Mouse (Mus musculus) hindbrain, embryonic 10.5 days (tissue): Measurements from ENCODE around the gene Dnajc4. TPM values are rescaled to one million over a fixed set of nuclear protein-coding genes. Genes with fewer than 3 reads are reported as not detected.

Source experiments
- DNase-seq: peaks from one replicate; pipeline ENCODE4 v3.0.0-alpha.2; 2017; ENCODE audit warnings: low spot score
- H3K27ac ChIP-seq: fragments of 300-500 bp; sonication (generic); 2 replicates; pipeline ENCODE4 v1.5.1; 2016; ENCODE audit warnings: mild to moderate bottlenecking, moderate library complexity
- H3K27me3 ChIP-seq: fragments of 300-500 bp; sonication (generic); 2 replicates; pipeline ENCODE4 v1.6.1; 2016; ENCODE audit warnings: mild to moderate bottlenecking; ENCODE audit not compliant: poor library complexity, insufficient read depth, severe bottlenecking
- H3K36me3 ChIP-seq: fragments of 300-500 bp; sonication (generic); 2 replicates; pipeline ENCODE4 v1.6.1; 2016; ENCODE audit warnings: mild to moderate bottlenecking, moderate library complexity
- H3K4me1 ChIP-seq: fragments of 300-500 bp; sonication (generic); replicated peaks from 2 replicates; pipeline ENCODE4 v1.6.1; 2016; ENCODE audit warnings: mild to moderate bottlenecking
- H3K4me3 ChIP-seq: fragments of 300-500 bp; sonication (generic); 2 replicates; pipeline ENCODE4 v1.5.1; 2016; ENCODE audit warnings: mild to moderate bottlenecking, moderate library complexity
- H3K9me3 ChIP-seq: fragments of 300-500 bp; sonication (generic); 2 replicates; pipeline ENCODE4 v1.6.1; 2016; ENCODE audit warnings: mild to moderate bottlenecking, moderate library complexity
- WGBS: fragments of 180-500 bp; shearing (Covaris S2); methylation state at CpG from one replicate; pipeline ENCODE4 v1.1.7; 2016; 5-methylcytosine and 5-hydroxymethylcytosine counted together
- polyA plus RNA-seq: library from polyadenylated mRNA; unstranded; fragments of >200 nt; fragmentation: Nextera tagmentation; extraction: Ambion mirVana; gene quantifications from 2 replicates; pipeline ENCODE4 v1.2.1, GENCODE M21; 2016

Dnajc4 gene
- polyA plus RNA-seq, 1 experiment from 2014 or later, result 23.3 TPM

DNA sequence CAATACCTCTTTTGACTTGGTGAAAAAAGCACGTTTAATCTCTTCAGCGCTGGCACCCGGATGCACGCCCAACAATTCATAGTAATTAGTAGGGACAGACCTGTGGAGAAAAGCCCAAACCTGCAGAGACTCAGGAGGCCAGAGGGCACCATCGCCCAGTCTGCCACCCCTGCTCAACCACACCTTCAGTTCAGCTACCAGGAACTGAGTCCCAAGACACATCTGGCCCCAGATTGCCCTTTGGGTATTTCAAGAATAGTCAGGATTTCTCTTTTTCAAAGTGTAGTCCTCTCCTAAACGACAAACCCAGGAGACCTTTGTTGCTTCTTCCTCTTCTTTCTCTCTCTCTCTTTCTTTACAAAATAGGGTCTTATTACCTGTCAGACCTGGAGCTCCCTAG is 1.7 kb downstream of the Dnajc4 start:
- no peak overlapping the region for H3K4me3 ChIP-seq
- WGBS, result 92% methylated on average over 6 of the region's 6 CpGs
- DNase-seq, result no peak
- peaks cover 72% of the 10 kb centered on the region for H3K4me1 ChIP-seq
- no peaks in the 10 kb centered on the region for H3K27me3 ChIP-seq
- peaks cover 9% of the 10 kb centered on the region; the same call in 1 of the 2 replicates for H3K36me3 ChIP-seq
- no peak overlapping the region for H3K27ac ChIP-seq
- no peaks in the 10 kb centered on the region for H3K9me3 ChIP-seq

DNA sequence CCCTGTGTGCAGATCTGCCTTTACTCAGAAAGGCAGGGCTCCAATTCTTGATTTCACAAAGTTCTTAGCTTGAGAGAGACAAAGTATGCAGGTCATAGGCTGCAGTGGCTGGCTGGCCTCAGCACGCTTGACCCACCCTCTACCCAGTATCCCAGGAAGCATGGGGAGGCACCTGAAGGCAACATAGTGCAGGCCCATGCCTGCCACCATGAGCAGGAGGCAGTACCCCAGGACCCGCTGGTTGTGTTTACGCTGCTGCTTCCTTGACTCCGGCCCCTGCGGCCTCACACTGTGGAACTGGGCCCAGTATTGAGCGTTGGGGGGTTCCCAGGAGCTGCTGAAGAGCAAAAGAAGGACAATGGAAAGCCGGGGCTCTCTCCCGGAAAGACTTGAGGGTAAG is 3.1 kb downstream of the Dnajc4 start:
- Histone ChIP-seq H3K4me1 (peaks cover 63% of the 10 kb centered on the region), H3K27ac (no peak overlapping the region), H3K27me3 (no peaks in the 10 kb centered on the region), H3K4me3 (no peak overlapping the region), H3K36me3 (peaks cover 21% of the 10 kb centered on the region), H3K9me3 (no peaks in the 10 kb centered on the region)
- no peak for DNase-seq
- 85% methylated on average over 8 of the region's 8 CpGs for WGBS

GRCm38 (mm10) chr19:6987904-6988285 is 4.5 kb downstream of the Dnajc4 start:
- Histone ChIP-seq H3K4me3 (peak overlapping the region; percentile 95), H3K4me1 (peaks cover 59% of the 10 kb centered on the region), H3K27me3 (no peaks in the 10 kb centered on the region), H3K36me3 (peaks cover 34% of the 10 kb centered on the region), H3K9me3 (no peaks in the 10 kb centered on the region), H3K27ac (peak overlapping the region; percentile 97)
- 7% methylated on average over 8 of the region's 8 CpGs for WGBS
- DNase-seq, result no peak

- WGBS, result under 1% methylated on average over 84 of the region's 85 CpGs
- no peaks in the 10 kb centered on the region for H3K27me3 ChIP-seq
- no peaks in the 10 kb centered on the region for H3K9me3 ChIP-seq
- H3K36me3 ChIP-seq, result peaks cover 41% of the 10 kb centered on the region
- peak; percentile 66 for DNase-seq
- peak within 1 kb of the TSS; percentile 97 for H3K27ac ChIP-seq
- peak within 1 kb of the TSS; percentile 95 for H3K4me3 ChIP-seq
- H3K4me1 ChIP-seq, result peaks cover 55% of the 10 kb centered on the region
These were observed 5.1 kb downstream of the Dnajc4 start, which contains the start of gene Vegfb for GRCm38 (mm10) chr19:6987061-6987903. Vegfb (minus strand) TSS chr19:6987651.

DNA sequence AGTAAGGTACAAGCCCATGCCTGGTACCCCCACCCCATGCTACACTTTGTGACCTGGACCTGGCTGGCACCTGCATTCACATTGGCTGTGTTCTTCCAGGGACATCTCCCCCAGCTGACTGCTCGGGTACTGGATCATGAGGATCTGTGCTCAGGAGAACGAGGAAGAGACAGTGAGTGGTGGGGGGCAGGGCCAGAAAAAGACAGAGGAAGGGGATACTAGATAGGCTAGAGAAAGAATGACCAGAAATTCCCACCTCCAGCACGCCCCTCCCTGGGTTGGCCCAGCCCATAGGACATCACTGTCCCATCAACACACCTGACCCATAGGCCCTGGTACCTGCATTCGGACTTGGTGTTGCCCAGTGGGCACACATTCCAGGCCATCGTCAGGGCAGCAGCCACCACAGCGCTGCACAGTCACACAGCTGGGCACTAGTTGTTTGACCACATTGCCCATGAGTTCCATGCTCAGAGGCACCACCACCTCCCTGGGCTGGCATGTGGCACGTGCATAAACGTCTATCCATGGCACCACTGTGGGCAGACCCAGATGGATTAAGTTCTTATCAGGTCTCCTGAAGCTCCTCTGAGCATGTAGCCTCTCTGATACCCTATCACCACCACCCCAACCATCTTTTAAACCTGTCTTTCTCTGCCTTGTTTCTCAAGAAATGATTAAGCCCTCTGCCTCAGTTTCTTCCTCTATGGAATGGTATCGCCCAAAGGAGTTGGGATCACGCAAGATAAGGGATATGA is 6.2 kb downstream of the Dnajc4 start:
- Histone ChIP-seq H3K4me1 (peaks cover 52% of the 10 kb centered on the region), H3K4me3 (peak overlapping the region; percentile 95), H3K27ac (0 out of 2 replicates have a peak overlapping the region, but pooled peaks have one; percentile 97), H3K36me3 (peaks cover 43% of the 10 kb centered on the region), H3K9me3 (no peaks in the 10 kb centered on the region), H3K27me3 (no peaks in the 10 kb centered on the region)
- no peak for DNase-seq
- 81% methylated on average over 10 of the region's 10 CpGs for WGBS

DNA sequence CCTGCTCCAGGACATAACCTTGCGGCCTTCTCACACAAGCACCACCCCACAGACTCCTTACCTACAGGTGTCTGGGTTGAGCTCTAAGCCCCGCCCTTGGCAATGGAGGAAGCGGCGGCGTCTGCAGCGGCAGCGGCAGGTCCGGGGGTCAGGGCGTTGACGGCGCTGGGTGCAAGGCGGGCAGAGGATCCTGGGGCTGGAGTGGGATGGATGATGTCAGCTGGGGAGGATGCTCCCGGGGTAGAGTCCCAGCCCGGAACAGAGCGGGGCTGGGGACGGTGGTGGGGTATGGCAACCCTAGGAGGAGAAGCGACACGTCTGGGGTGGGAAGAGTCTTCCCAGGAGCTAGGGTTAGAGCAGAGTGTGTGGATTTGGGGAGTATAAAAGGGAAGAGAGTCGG is 7.1 kb downstream of the Dnajc4 start:
- Histone ChIP-seq H3K36me3 (peaks cover 43% of the 10 kb centered on the region), H3K4me1 (peaks cover 58% of the 10 kb centered on the region), H3K4me3 (peak overlapping the region; percentile 0; the same call in 1 of the 2 replicates), H3K9me3 (no peaks in the 10 kb centered on the region), H3K27me3 (no peaks in the 10 kb centered on the region), H3K27ac (no peak overlapping the region)
- no peak for DNase-seq
- WGBS, result 81% methylated on average over 19 of the region's 19 CpGs

DNA sequence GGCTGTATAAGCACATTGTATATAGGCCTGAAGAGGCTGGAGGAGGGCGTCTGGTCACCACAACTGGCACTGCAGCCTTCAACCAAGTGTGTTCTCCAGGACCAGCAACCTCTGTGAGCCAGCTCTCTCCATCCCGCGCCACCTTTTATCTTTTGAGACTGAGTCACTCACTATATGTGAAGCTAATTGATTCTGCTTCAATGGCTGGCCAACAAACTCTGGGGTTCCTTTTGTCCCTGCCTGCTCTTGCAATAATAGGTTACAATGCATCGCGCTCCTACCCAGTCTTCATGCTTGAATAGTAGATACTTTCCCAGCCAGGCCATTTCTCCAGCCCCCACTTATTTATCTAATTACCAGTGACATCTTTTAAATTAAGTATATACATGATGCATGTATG is 8.8 kb downstream of the Dnajc4 start:
- Histone ChIP-seq H3K27me3 (no peaks in the 10 kb centered on the region), H3K4me3 (no peak overlapping the region), H3K36me3 (peaks cover 42% of the 10 kb centered on the region), H3K27ac (no peak overlapping the region), H3K4me1 (peaks cover 69% of the 10 kb centered on the region), H3K9me3 (no peaks in the 10 kb centered on the region)
- no peak for DNase-seq
- 52% methylated on average over 5 of the region's 5 CpGs for WGBS

DNA sequence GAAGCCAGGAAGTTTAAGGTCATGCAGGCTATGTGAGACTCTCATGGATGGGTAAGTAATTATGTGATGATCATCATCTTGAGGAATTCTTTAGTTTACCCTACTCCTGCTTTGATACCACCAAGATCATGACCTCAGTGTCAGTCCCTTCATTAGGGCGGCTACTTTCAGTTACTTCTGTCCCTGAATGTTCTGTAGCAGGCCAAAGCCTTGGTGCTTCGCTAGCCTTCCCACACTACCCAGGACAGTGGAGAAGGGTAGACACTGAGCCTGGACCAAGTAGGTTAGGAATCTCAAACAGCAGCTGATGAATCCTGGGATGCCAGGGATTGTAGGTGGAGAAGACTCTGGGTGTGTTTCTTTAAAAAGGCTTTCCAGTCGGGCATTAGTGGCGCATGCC is 10.9 kb downstream of the Dnajc4 start:
- 91% methylated on average over 4 of the region's 4 CpGs for WGBS
- peaks cover 64% of the 10 kb centered on the region for H3K36me3 ChIP-seq
- H3K27me3 ChIP-seq, result no peaks in the 10 kb centered on the region
- no peaks in the 10 kb centered on the region for H3K9me3 ChIP-seq
- H3K4me1 ChIP-seq, result peaks cover 70% of the 10 kb centered on the region
- H3K27ac ChIP-seq, result no peak overlapping the region
- peak overlapping the region; percentile 73; the same call in 1 of the 2 replicates for H3K4me3 ChIP-seq
- no peak for DNase-seq

- H3K4me1 ChIP-seq, result peaks cover 71% of the 10 kb centered on the region
- peak; percentile 99 for DNase-seq
- peaks cover 60% of the 10 kb centered on the region for H3K36me3 ChIP-seq
- peak within 1 kb of the TSS; percentile 73 for H3K4me3 ChIP-seq
- peak within 1 kb of the TSS; percentile 98 for H3K27ac ChIP-seq
- H3K27me3 ChIP-seq, result no peaks in the 10 kb centered on the region
- 2% methylated on average over 38 of the region's 38 CpGs for WGBS
- H3K9me3 ChIP-seq, result no peaks in the 10 kb centered on the region
These were observed 11.8 kb downstream of the Dnajc4 start, which contains the start of gene Fkbp2 for GRCm38 (mm10) chr19:6980381-6981093. Fkbp2 (minus strand) TSS chr19:6980501.

GRCm38 (mm10) chr19:6979486-6980380 is 12.6 kb downstream of the Dnajc4 start:
- H3K27ac ChIP-seq, result peak overlapping the region; percentile 98
- H3K4me3 ChIP-seq, result peak overlapping the region; percentile 73
- H3K36me3 ChIP-seq, result peaks cover 52% of the 10 kb centered on the region
- H3K9me3 ChIP-seq, result no peaks in the 10 kb centered on the region
- no peaks in the 10 kb centered on the region for H3K27me3 ChIP-seq
- under 1% methylated on average over 59 of the region's 59 CpGs for WGBS
- peaks cover 69% of the 10 kb centered on the region for H3K4me1 ChIP-seq
- DNase-seq, result peak; percentile 100

GRCm38 (mm10) chr19:6979001-6979479 is 13.3 kb downstream of the Dnajc4 start:
- H3K27me3 ChIP-seq, result no peaks in the 10 kb centered on the region
- peaks cover 47% of the 10 kb centered on the region for H3K36me3 ChIP-seq
- 13% methylated on average over 11 of the region's 11 CpGs for WGBS
- H3K4me1 ChIP-seq, result peaks cover 69% of the 10 kb centered on the region
- peak; percentile 43 for DNase-seq
- peak overlapping the region; percentile 73 for H3K4me3 ChIP-seq
- no peaks in the 10 kb centered on the region for H3K9me3 ChIP-seq
- peak overlapping the region; percentile 98 for H3K27ac ChIP-seq

- Histone ChIP-seq H3K36me3 (peaks cover 43% of the 10 kb centered on the region), H3K4me1 (peaks cover 69% of the 10 kb centered on the region), H3K27ac (peak overlapping the region; percentile 98)
These were observed 13.8 kb downstream of the Dnajc4 start for GRCm38 (mm10) chr19:6978639-6978974.

More at GRCm38 (mm10) chr19:6978639-6978974, 13.8 kb downstream of the Dnajc4 start:
- DNase-seq, result no peak
- Histone ChIP-seq H3K4me3 (peak overlapping the region; percentile 73), H3K27me3 (no peaks in the 10 kb centered on the region; the same call in 1 of the 2 replicates), H3K9me3 (no peaks in the 10 kb centered on the region)
- WGBS, result 57% methylated on average over 3 of the region's 3 CpGs
